In genomic region chr8:70395649-70396048, GRCm38 (mm10) we compare ENCODE assay signal across 10 mouse cellular contexts. TPM values are rescaled to one million over a fixed set of nuclear protein-coding genes. Genes with fewer than 3 reads are reported as not detected.
DNase-seq lines count a peak whose midpoint lies in the region; TF ChIP-seq lines count a peak whose summit lies in the region.
"Had no signal": no experiment of that assay in that cellular context is flagged by ENCODE, and none has a peak within 500 bp of the region (broad histone marks: within the 10 kb centered on the region; RNA-seq: fewer than 3 reads in every experiment).

No protein-coding gene starts in this region.

- intact Hi-C loops in heart, postnatal 14 days (cut with DNase I): no loop called here

- H3K27ac ChIP-seq in layer of hippocampus, adult 2 months: peak overlapping the region; percentile 77; the same call in 1 of the 2 replicates
- H3K27ac ChIP-seq: liver, embryonic 15.5 days had no signal

- peak; percentile 38 for DNase-seq in adrenal gland, adult 2 months
- no peak for DNase-seq in adrenal gland, postnatal 4 days (ENCODE audit: low spot score in 2 of 2)
- no peak for DNase-seq in layer of hippocampus, adult 2 months (ENCODE audit: low spot score in 2 of 2)
- DNase-seq in layer of hippocampus, adult 11-12 months (ENCODE audit: low spot score): no peak
- DNase-seq in cerebellum, adult 9-11 months: peak; percentile 96
- peak; percentile 65 to 81 for DNase-seq in heart, postnatal 14 days
- DNase-seq in spleen, adult 18-20 months: no peak
- no peak for DNase-seq in embryo, embryonic 10.5 days (ENCODE audit: low spot score)

- TF ChIP-seq CTCF in layer of hippocampus, adult 2 months (conservative IDR thresholded peaks at IDR 0.05): no peak

- H3K4me3 ChIP-seq in layer of hippocampus, adult 2 months: no peak overlapping the region
- H3K4me3 ChIP-seq: liver, embryonic 15.5 days; myocyte had no signal

RNA-seq across cellular contexts. Expression of gene Comp, which starts 22.3 kb away (rescaled TPM):
- under 1 TPM; 0.14 to 0.35 TPM for total RNA-seq in adrenal gland, adult 2 months (2021)
- 0.38 and 0.44 TPM in 2 replicates for polyA plus RNA-seq in adrenal gland, adult 2 months (2012; rRNA removed)
- 1 to 10 TPM in 1 of 2 experiments, under 1 TPM in 1; 0.28 to 1.0 TPM for total RNA-seq in adrenal gland, postnatal 4 days (2021)
- total RNA-seq in layer of hippocampus, adult 2 months (2021): under 1 TPM; 0.29 to 0.56 TPM
- total RNA-seq in heart, postnatal 14 days (2021): 1 to 10 TPM; 2.4 to 3.8 TPM

RNA-seq across cellular contexts. Expression of gene Upf1, which starts 42.6 kb away (rescaled TPM):
- 10 to 100 TPM; 60.0 to 60.5 TPM for total RNA-seq in adrenal gland, adult 2 months (2021)
- 45.1 and 53.3 TPM in 2 replicates for polyA plus RNA-seq in adrenal gland, adult 2 months (2012; rRNA removed)
- 10 to 100 TPM; 52.5 to 56.1 TPM for total RNA-seq in adrenal gland, postnatal 4 days (2021)
- 10 to 100 TPM; 67.7 to 68.7 TPM for total RNA-seq in layer of hippocampus, adult 2 months (2021)
- 10 to 100 TPM; 41.3 to 44.0 TPM for total RNA-seq in heart, postnatal 14 days (2021)

RNA-seq across cellular contexts. Expression of gene Crtc1, which starts 43.7 kb away (rescaled TPM):
- 10 to 100 TPM; 20.6 to 25.0 TPM for total RNA-seq in adrenal gland, adult 2 months (2021)
- 48.5 and 50.5 TPM in 2 replicates for polyA plus RNA-seq in adrenal gland, adult 2 months (2012; rRNA removed)
- 10 to 100 TPM; 33.2 to 34.5 TPM for total RNA-seq in adrenal gland, postnatal 4 days (2021)
- 100 to 1,000 TPM; 191 to 208 TPM for total RNA-seq in layer of hippocampus, adult 2 months (2021)
- 1 to 10 TPM; 7.7 to 9.5 TPM for total RNA-seq in heart, postnatal 14 days (2021)

Comparison
In these comparisons a context has a peak if more than half of its experiments do, and no peak if none do; other contexts are left out.
1. DNase-seq: peak in adrenal gland, adult 2 months (single experiment), cerebellum, adult 9-11 months (single experiment) and heart, postnatal 14 days (2 of 2); none in adrenal gland, postnatal 4 days (0 of 2), layer of hippocampus, adult 2 months (0 of 2), layer of hippocampus, adult 11-12 months (single experiment), spleen, adult 18-20 months (0 of 2) and embryo, embryonic 10.5 days (single experiment).
2. RNA of gene Crtc1, which starts 43.7 kb away (total RNA-seq): 191 to 208 TPM in layer of hippocampus, adult 2 months; 33.2 to 34.5 TPM in adrenal gland, postnatal 4 days, 20.6 to 25.0 TPM in adrenal gland, adult 2 months and 7.7 to 9.5 TPM in heart, postnatal 14 days; every median in the first group is over 4 times any median in the second.